Mouse (Mus musculus) limb, embryonic 13.5 days (tissue): ENCODE measurements around the gene Gpc2. TPM values are rescaled to one million over a fixed set of nuclear protein-coding genes. Genes with fewer than 3 reads are reported as not detected.
A peak's percentile ranks its signal among the peaks of the same experiment; 100 is the strongest.

Experiments
- ATAC-seq: fragments of 200-750 bp; cut with Nextera tagmentation; 2 replicates; pipeline ENCODE4 v1.8.0; 2017; ENCODE audit warnings: low read depth, moderate number of reproducible peaks, moderate TSS enrichment; ENCODE audit not compliant: low FRiP score
- H3K27ac ChIP-seq: fragments of 300-500 bp; sonication (generic); 2 replicates; pipeline ENCODE4 v1.5.1; 2015; ENCODE audit warnings: inconsistent platforms, mild to moderate bottlenecking, moderate library complexity
- H3K27me3 ChIP-seq: fragments of 300-500 bp; sonication (generic); 2 replicates; pipeline ENCODE4 v1.6.1; 2015; ENCODE audit warnings: mild to moderate bottlenecking, inconsistent platforms
- H3K36me3 ChIP-seq: fragments of 300-500 bp; sonication (generic); 2 replicates; pipeline ENCODE4 v1.6.1; 2015; ENCODE audit warnings: inconsistent platforms, mild to moderate bottlenecking, moderate library complexity
- H3K4me1 ChIP-seq: fragments of 300-500 bp; sonication (generic); 2 replicates; pipeline ENCODE4 v1.6.1; 2015; ENCODE audit warnings: inconsistent platforms
- H3K4me2 ChIP-seq: fragments of 300-500 bp; sonication (generic); replicated peaks from 2 replicates; pipeline ENCODE4 v1.6.1; 2015; ENCODE audit warnings: inconsistent platforms, mild to moderate bottlenecking, moderate library complexity
- H3K4me3 ChIP-seq: fragments of 300-500 bp; sonication (generic); 2 replicates; pipeline ENCODE4 v1.5.1; 2015; ENCODE audit warnings: moderate library complexity, mild to moderate bottlenecking, inconsistent platforms
- H3K9ac ChIP-seq: fragments of 300-500 bp; sonication (generic); 2 replicates; pipeline ENCODE4 v1.6.1; 2015; ENCODE audit warnings: mild to moderate bottlenecking, inconsistent platforms
- H3K9me3 ChIP-seq: fragments of 300-500 bp; sonication (generic); 2 replicates; pipeline ENCODE4 v1.6.1; 2016; ENCODE audit warnings: inconsistent platforms
- WGBS: fragments of 180-500 bp; shearing (Covaris S2); methylation state at CpG from one replicate; pipeline ENCODE4 v1.1.7; 2015; 5-methylcytosine and 5-hydroxymethylcytosine counted together
- polyA plus RNA-seq: library from polyadenylated mRNA; unstranded; fragments of >200 nt; fragmentation: Nextera tagmentation; extraction: Ambion mirVana; gene quantifications from 2 replicates; pipeline ENCODE4 v1.2.1, GENCODE M21; 2015

Gene Gpc2
- polyA plus RNA-seq, 1 experiment from 2014 or later: 52.9 TPM

GRCm38 (mm10) chr5:138275216-138276050 lies 4.4 kb downstream of the Gpc2 start:
- Histone ChIP-seq H3K27ac (no peak overlapping the region), H3K9ac (peak overlapping the region; percentile 62), H3K4me1 (peaks cover 67% of the 10 kb centered on the region), H3K4me2 (peak overlapping the region; percentile 48), H3K9me3 (no peaks in the 10 kb centered on the region), H3K4me3 (peak overlapping the region; percentile 19), H3K27me3 (0 out of 2 replicates have a peak, but pooled peaks cover 5% of the 10 kb centered on the region), H3K36me3 (peaks cover 42% of the 10 kb centered on the region)
- ATAC-seq: no peak
- WGBS: 33% methylated on average over 41 of the region's 41 CpGs

DNA sequence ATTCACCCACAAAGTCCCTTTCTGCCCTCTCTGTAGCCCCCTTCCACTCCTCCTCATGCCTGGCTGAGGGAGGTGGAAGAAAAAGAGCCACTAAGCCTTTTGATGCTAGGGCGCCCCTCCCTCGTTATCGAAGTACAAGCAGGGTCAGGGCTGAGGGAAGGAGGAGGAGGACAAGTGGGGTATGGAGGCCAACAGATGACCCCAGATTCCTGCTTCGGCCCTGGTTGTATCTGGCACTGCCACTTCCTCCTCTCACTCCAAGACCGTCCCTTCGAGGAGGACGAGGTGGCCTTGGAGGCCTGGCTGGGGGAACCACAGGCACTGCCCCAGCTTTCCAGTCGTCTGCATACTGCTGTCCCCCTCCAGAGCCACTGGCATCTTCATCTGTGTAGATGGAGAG lies 5.6 kb downstream of the Gpc2 start:
- no peaks in the 10 kb centered on the region for H3K9me3 ChIP-seq
- H3K4me3 ChIP-seq: no peak overlapping the region
- H3K4me2 ChIP-seq: no peak overlapping the region
- no peak overlapping the region for H3K27ac ChIP-seq
- ATAC-seq: no peak
- H3K9ac ChIP-seq: no peak overlapping the region
- 0 out of 2 replicates have a peak, but pooled peaks cover 5% of the 10 kb centered on the region for H3K27me3 ChIP-seq
- H3K36me3 ChIP-seq: peaks cover 42% of the 10 kb centered on the region
- H3K4me1 ChIP-seq: peaks cover 66% of the 10 kb centered on the region
- 79% methylated on average over 8 of the region's 8 CpGs for WGBS

DNA sequence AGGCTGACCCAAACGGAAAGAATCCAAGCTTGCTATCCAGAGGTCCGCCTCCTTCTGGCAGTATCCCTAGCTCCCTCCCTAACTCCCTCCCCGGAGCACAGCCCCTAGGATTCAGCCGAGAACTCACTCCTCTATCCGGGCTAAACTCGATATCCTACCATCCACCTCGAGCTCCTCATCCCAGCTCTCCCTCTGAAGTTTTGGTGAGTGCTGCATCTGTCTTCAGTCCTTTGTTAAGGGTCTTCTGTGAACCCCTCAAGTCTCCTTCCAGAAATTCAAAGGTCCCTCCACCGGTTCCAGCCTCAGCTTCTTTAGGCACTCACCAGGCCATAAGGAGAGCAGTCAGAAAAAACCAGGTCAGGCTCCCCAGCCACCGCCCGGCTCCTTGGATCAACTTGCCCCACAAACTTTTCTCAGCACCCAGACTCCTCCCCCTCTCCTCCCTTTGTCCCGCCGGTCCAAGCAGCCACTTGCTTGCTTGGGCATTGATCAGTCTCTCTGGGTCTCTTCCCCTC lies 7.3 kb downstream of the Gpc2 start, which contains the start of gene Gal3st4:
Gal3st4 (minus strand) TSS at position 432 of the 515 bp plus-strand sequence.
- Histone ChIP-seq H3K27me3 (0 out of 2 replicates have a peak, but pooled peaks cover 5% of the 10 kb centered on the region), H3K27ac (peak within 1 kb of the TSS; percentile 66; the same call in 1 of the 2 replicates), H3K4me2 (peak within 1 kb of the TSS; percentile 56), H3K9ac (peak within 1 kb of the TSS; percentile 60), H3K4me3 (peak within 1 kb of the TSS; percentile 35), H3K9me3 (no peaks in the 10 kb centered on the region), H3K4me1 (peaks cover 50% of the 10 kb centered on the region), H3K36me3 (peaks cover 33% of the 10 kb centered on the region)
- peak; percentile 60 for ATAC-seq
- under 1% methylated on average over 12 of the region's 12 CpGs for WGBS

- 0 out of 2 replicates have a peak, but pooled peaks cover 5% of the 10 kb centered on the region for H3K27me3 ChIP-seq
- no peaks in the 10 kb centered on the region for H3K9me3 ChIP-seq
- peak overlapping the region; percentile 19; the same call in 1 of the 2 replicates for H3K9ac ChIP-seq
- H3K4me1 ChIP-seq: peaks cover 40% of the 10 kb centered on the region
- no peak overlapping the region for H3K27ac ChIP-seq
- H3K36me3 ChIP-seq: peaks cover 25% of the 10 kb centered on the region
- H3K4me2 ChIP-seq: 0 out of 2 replicates have a peak overlapping the region, but pooled peaks have one; percentile 56
- WGBS: 57% methylated on average over 3 of the region's 3 CpGs
- no peak for ATAC-seq
- H3K4me3 ChIP-seq: no peak overlapping the region
Observed at GRCm38 (mm10) chr5:138271232-138271631, 8.6 kb downstream of the Gpc2 start.

DNA sequence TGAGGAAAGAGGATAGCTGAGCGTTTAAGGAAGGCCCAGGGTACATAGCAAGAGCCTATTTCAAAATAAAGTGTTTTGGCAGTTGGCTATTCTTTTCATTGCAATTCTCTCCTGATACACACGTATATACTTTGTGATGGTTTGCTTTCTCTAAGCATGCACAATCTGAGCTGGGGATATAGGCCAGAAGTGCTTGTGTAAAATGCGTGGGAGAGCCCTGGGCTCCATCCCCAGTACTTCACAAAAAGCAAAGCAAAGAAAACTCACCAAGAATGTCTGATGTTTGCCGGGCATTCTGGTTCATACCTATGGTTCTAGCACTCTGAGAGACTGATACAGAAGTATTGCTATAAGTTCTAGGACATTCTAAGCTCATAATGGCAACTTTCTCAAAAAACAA lies 10.8 kb downstream of the Gpc2 start:
- Histone ChIP-seq H3K4me2 (no peak overlapping the region), H3K27me3 (0 out of 2 replicates have a peak, but pooled peaks cover 5% of the 10 kb centered on the region), H3K9ac (no peak overlapping the region), H3K4me3 (no peak overlapping the region), H3K9me3 (no peaks in the 10 kb centered on the region), H3K4me1 (peaks cover 30% of the 10 kb centered on the region), H3K36me3 (peaks cover 15% of the 10 kb centered on the region), H3K27ac (no peak overlapping the region)
- WGBS: 82% methylated on average over 4 of the region's 4 CpGs
- ATAC-seq: no peak

DNA sequence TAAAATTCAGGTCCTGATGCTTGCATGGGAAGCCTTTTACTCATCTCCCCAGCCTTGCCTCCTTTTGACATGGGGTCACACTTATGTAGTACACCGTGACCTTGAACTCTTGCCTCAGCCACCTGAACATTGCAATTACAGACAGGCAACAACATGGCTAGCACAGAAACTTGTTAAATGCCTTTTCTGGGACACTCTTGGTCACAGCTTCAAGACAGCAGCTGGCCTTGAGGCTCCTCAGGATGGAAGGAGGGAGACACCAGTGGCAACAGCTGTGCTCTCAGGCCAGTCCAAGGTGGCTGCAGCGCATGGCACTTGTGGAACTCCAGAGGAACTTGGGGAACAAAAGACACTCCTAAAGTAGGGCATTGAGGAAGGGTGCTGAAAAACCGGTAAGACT lies 12.7 kb downstream of the Gpc2 start:
- Histone ChIP-seq H3K9me3 (no peaks in the 10 kb centered on the region), H3K9ac (no peak overlapping the region), H3K4me1 (peaks cover 26% of the 10 kb centered on the region), H3K4me3 (no peak overlapping the region), H3K27ac (no peak overlapping the region), H3K36me3 (peaks cover 16% of the 10 kb centered on the region), H3K27me3 (0 out of 2 replicates have a peak, but pooled peaks cover 5% of the 10 kb centered on the region), H3K4me2 (no peak overlapping the region)
- no peak for ATAC-seq
- 88% methylated on average over 3 of the region's 3 CpGs for WGBS

GRCm38 (mm10) chr5:138265712-138266111 lies 14.1 kb downstream of the Gpc2 start:
- peaks cover 30% of the 10 kb centered on the region for H3K36me3 ChIP-seq
- 95% methylated on average over 4 of the region's 4 CpGs for WGBS
- H3K4me1 ChIP-seq: peaks cover 19% of the 10 kb centered on the region
- H3K27ac ChIP-seq: no peak overlapping the region
- H3K4me2 ChIP-seq: no peak overlapping the region
- no peak for ATAC-seq
- no peak overlapping the region for H3K9ac ChIP-seq
- H3K9me3 ChIP-seq: no peaks in the 10 kb centered on the region
- no peaks in the 10 kb centered on the region for H3K27me3 ChIP-seq
- no peak overlapping the region for H3K4me3 ChIP-seq

GRCm38 (mm10) chr5:138264207-138264578 lies 15.6 kb downstream of the Gpc2 start:
- Histone ChIP-seq H3K27me3 (no peaks in the 10 kb centered on the region), H3K36me3 (peaks cover 45% of the 10 kb centered on the region), H3K4me3 (peak overlapping the region; percentile 90), H3K4me1 (peaks cover 19% of the 10 kb centered on the region), H3K9ac (peak overlapping the region; percentile 98), H3K27ac (0 out of 2 replicates have a peak overlapping the region, but pooled peaks have one; percentile 28), H3K4me2 (peak overlapping the region; percentile 95), H3K9me3 (no peaks in the 10 kb centered on the region)
- 12% methylated on average over 6 of the region's 6 CpGs for WGBS
- no peak for ATAC-seq

DNA sequence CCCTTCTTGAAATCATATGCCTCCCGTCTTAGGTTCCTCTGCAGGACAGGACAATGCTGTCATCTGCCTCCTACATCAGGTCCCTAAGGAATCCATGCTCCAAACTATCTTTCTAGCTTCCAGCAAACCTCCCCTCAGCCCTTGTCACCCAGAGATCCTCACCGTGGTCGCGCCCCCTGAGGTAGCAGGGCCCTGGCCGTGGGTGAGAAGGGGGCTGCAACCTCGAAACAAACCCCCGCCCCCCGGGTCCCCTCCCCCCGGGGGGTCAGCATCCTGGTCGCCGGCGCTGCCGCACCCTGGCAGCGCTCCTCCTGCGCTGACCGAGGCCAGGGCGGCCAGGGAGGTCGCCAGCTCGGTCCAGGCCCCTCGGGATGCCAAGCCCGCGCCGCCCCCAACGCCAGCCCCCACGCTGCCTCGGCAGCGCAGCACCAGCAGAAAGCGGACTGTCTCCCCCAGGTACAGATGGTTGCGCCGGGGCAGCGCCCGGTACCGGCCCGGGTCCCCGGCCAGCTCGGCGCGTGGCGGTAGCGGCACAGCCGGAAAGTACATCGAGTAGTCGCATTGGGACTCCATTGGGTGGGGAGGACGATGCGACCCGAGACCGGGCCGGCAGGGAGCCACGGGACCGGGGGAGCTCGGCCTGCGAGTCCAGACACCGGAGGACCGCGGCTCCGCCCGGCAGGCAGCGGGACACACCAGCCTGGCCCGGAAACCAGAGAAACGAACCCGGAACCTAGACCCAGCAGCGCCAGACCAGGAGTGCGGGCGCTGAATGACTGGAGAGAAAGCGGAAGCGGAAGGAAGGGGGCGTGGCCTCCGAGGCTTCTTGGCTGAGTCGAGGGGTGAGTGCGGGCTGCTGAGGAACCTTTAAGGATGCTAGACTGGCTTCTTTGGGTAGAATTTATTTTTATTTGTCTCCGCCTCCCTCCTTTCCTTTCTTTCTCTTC lies 16.3 kb downstream of the Gpc2 start, which contains the start of gene BC037034:
BC037034 (minus strand) TSS at position 774 of the 947 bp plus-strand sequence.
- H3K9ac ChIP-seq: peak within 1 kb of the TSS; percentile 98
- H3K9me3 ChIP-seq: no peaks in the 10 kb centered on the region
- peak within 1 kb of the TSS; percentile 95 for H3K4me2 ChIP-seq
- peak within 1 kb of the TSS; percentile 90 for H3K4me3 ChIP-seq
- H3K36me3 ChIP-seq: peaks cover 52% of the 10 kb centered on the region
- no peaks in the 10 kb centered on the region for H3K27me3 ChIP-seq
- ATAC-seq: peak; percentile 94
- WGBS: under 1% methylated on average over 57 of the region's 71 CpGs
- H3K4me1 ChIP-seq: peaks cover 19% of the 10 kb centered on the region
- peak within 1 kb of the TSS; percentile 52; the same call in 1 of the 2 replicates for H3K27ac ChIP-seq

GRCm38 (mm10) chr5:138262582-138263240 lies 17.1 kb downstream of the Gpc2 start:
- H3K9ac ChIP-seq: peak overlapping the region; percentile 98
- H3K9me3 ChIP-seq: no peaks in the 10 kb centered on the region
- no peaks in the 10 kb centered on the region for H3K27me3 ChIP-seq
- H3K4me2 ChIP-seq: peak overlapping the region; percentile 95
- peaks cover 60% of the 10 kb centered on the region for H3K36me3 ChIP-seq
- no peak overlapping the region for H3K27ac ChIP-seq
- peak overlapping the region; percentile 90 for H3K4me3 ChIP-seq
- H3K4me1 ChIP-seq: peaks cover 19% of the 10 kb centered on the region
- WGBS: 70% methylated on average over 18 of the region's 18 CpGs
- no peak for ATAC-seq

DNA sequence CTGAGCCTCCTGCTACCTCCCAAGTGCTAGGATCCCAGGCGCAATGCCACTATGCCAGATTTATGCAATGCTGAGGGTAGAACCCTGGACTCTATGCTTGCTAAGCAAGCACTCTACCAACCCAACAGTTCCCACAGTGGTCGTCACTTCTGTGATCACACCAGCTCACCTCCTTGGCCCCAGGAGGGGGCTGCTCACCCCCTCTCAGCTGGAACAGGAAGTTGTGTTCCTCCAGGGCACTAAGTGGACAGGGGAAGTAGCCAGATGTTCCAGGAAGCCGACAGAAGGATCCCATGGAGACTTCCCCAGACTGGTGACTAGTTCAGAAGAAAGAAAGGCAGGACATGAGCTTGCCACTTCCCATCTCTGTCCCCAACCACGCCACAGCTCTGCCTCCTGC lies 17.8 kb downstream of the Gpc2 start:
- WGBS: 71% methylated on average over 4 of the region's 4 CpGs
- Histone ChIP-seq H3K9ac (0 out of 2 replicates have a peak overlapping the region, but pooled peaks have one; percentile 98), H3K9me3 (no peaks in the 10 kb centered on the region), H3K27ac (no peak overlapping the region), H3K27me3 (no peaks in the 10 kb centered on the region), H3K36me3 (peaks cover 64% of the 10 kb centered on the region), H3K4me1 (peaks cover 19% of the 10 kb centered on the region), H3K4me3 (peak overlapping the region; percentile 90; the same call in 1 of the 2 replicates), H3K4me2 (peak overlapping the region; percentile 95)
- no peak for ATAC-seq
